Mouse (Mus musculus): ENCODE measurements around the gene Magoh.

The Magoh gene

DNA sequence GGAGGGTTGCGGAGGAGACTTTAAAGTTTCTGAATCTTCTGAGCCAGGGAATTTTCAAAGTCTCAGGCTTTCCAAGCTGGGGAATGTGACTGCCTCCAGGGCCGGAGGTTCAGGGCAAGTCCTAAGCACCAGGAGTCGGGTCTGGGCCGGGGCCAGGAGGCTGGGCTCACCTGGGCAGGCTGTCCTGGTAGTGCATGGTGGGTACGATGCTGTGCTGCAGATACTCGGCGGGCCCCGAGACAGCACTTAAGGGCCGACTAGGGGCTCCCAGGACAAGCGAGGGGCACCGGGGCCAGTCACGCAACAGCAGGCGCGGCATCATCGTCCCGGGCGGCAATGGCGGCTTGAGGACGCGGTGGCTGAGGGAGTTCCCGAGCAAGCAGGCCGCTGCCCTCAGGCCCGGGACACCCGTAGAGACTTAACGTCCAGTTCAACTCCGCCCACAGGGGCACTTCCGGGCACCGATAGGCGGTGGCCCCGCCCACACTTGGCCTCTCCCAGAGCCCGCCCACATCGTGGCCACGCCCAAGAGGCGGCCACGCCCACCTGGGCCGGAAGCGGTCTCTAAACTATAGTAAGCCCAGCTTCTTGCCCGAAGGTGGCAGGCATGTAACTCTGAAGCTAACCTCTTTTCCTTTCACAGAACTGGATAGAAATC is 43.7 kb downstream of the Magoh start, which contains the start of gene Cpt2:
TSS of gene Cpt2 (minus strand) at position 466 of the 658 bp plus-strand sequence.
- POLR2A ChIA-PET = interaction anchor here in 3 of 4 experiments (0.7 to 1.8 kb wide), 19 partner anchors 8 to 405 kb away, joined by 3 to 6 read pairs (median 3); partner anchors contain the start of genes 0610037L13Rik (in 2 of the 3) and Coa7 (in 1 of the 3)

DNA sequence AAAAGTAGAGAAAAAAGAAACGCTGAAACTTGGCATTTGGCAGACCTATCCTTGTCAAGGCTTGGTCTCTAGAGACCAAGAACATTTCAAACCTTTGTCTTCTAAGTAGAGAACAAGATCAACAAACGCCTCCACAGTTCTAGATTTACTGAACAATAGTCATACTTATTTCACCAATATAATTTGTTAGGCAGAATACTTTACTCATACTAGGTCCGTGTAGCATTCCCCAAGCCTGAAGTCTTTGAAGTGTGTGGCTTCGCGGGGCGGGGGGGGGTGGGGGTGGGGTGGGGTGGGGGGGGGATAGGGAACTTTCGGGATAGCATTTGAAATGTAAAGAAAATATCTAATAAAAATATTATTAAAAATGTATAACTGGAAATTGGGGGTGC is 44.2 kb downstream of the Magoh start:
- CTCF ChIA-PET = no interaction called here
- POLR2A ChIA-PET = interaction anchor here in 3 of 4 experiments (0.7 to 1.8 kb wide), 16 partner anchors 9 to 404 kb away, joined by 3 to 6 read pairs (median 3); partner anchors contain the start of genes 0610037L13Rik (in 2 of the 3) and Coa7 (in 1 of the 3)

More for the DNA sequence above, 43.7 kb downstream of the Magoh start, which contains the start of gene Cpt2:
- CTCF ChIA-PET = interaction anchor here in 2 of 4 experiments (0.5 to 1.5 kb wide), 3 partner anchors 14 to 378 kb away, joined by 3 to 4 read pairs (median 3); partner anchors contain the start of gene Zyg11b (in 1 of the 2)

- CTCF ChIA-PET = no interaction called here
Measured at GRCm38 (mm10) chr4:107928269-107928668, 48.7 kb downstream of the Magoh start.

DNA sequence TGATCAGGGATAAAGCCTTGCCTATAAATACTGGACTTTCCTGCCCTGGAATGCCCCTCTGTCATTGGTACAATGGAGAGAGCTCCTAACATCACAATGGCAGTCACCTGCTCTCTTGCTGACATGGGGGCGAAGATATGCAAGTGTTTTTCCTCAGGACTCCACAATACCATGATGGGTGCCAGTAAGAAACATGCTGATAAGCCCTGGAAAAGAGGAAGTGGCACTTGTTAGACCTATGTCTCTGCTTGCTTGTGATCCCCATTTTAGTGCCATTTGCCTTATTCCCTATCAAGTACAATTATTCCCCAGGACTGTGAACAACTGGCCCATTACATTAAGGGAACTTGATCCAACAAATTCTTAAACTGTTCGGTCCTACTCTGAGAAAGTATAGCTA is 49.2 kb downstream of the Magoh start:
- CTCF ChIA-PET = no interaction called here
- POLR2A ChIA-PET = interaction anchor here in 1 of 4 experiments (1.3 kb wide), 1 partner anchor 9 kb away, joined by 3 read pairs; no protein-coding TSS in a partner anchor

More at GRCm38 (mm10) chr4:107928269-107928668, 48.7 kb downstream of the Magoh start:
- POLR2A ChIA-PET = interaction anchor here in 1 of 4 experiments (1.3 kb wide), 1 partner anchor 9 kb away, joined by 3 read pairs; no protein-coding TSS in a partner anchor

GRCm38 (mm10) chr4:107931453-107931852 is 51.9 kb downstream of the Magoh start:
- POLR2A ChIA-PET = interaction anchor here in 2 of 4 experiments (0.6 to 1.1 kb wide), 3 partner anchors 8 to 22 kb away, joined by 3 read pairs; partner anchors contain the start of gene Cpt2 (in 1 of the 2)
- CTCF ChIA-PET = no interaction called here

- CTCF ChIA-PET = interaction anchor here in 1 of 4 experiments (0.5 kb wide), 1 partner anchor 312 kb away, joined by 4 read pairs; no protein-coding TSS in a partner anchor
- POLR2A ChIA-PET = interaction anchor here in 2 of 4 experiments (0.5 to 1.3 kb wide), 3 partner anchors 8 to 130 kb away, joined by 3 to 5 read pairs (median 4); no protein-coding TSS in a partner anchor
Measured at GRCm38 (mm10) chr4:107933239-107933638, 53.7 kb downstream of the Magoh start.

- ChIA-PET CTCF (interaction anchor here in 1 of 4 experiments (0.7 kb wide), 1 partner anchor 573 kb away, joined by 4 read pairs; no protein-coding TSS in a partner anchor), POLR2A (interaction anchor here in 2 of 4 experiments (0.6 to 0.7 kb wide), 3 partner anchors 167 to 1194 kb away, joined by 3 to 4 read pairs (median 3); no protein-coding TSS in a partner anchor)
Measured at GRCm38 (mm10) chr4:107935254-107935653, 55.7 kb downstream of the Magoh start.
